ENCODE assay signal across 8 mouse cellular contexts in genomic region chr9:58053102-58053501, GRCm38 (mm10). TPM values are rescaled to one million over a fixed set of nuclear protein-coding genes. Genes with fewer than 3 reads are reported as not detected.
A peak's percentile ranks its signal among the peaks of the same experiment; 100 is the strongest.
DNase-seq lines count a peak whose midpoint lies in the region; ATAC-seq lines count a peak whose summit lies in the region.

No protein-coding gene starts in this region.

- no peaks in the 10 kb centered on the region for H3K9me3 ChIP-seq in midbrain, embryonic 12.5 days

- peak overlapping the region; percentile 25; the same call in 1 of the 2 replicates for H3K27ac ChIP-seq in midbrain, embryonic 12.5 days (replicated peaks)

- peaks cover 48% of the 10 kb centered on the region for H3K27me3 ChIP-seq in midbrain, embryonic 12.5 days
- H3K27me3 ChIP-seq in splenic B cell, adult 2 months (ENCODE audit: control insufficient read depth, insufficient read depth, low read length, poor library complexity, severe bottlenecking): no peaks in the 10 kb centered on the region

- peak; percentile 48 for DNase-seq in adrenal gland, adult 2 months
- DNase-seq in adrenal gland, adult 18-20 months (ENCODE audit: low spot score in 2 of 2): no peak
- peak; percentile 88 for DNase-seq in ES-CJ7 (ENCODE audit: low read depth, low spot score)
- DNase-seq in cerebellum, postnatal 25 days: peak; percentile 74 to 83
- DNase-seq in heart, postnatal 14 days: peak; percentile 30 to 60
- DNase-seq in left cerebral cortex, adult 18-20 months (ENCODE audit: low spot score in 2 of 2): peak; percentile 70 to 72
- peak; percentile 62 for DNase-seq in splenic B cell, adult 2 months (ENCODE audit: low read depth, low spot score)

- no peak overlapping the region for H3K9ac ChIP-seq in midbrain, embryonic 12.5 days (replicated peaks)

- H3K4me3 ChIP-seq in midbrain, embryonic 12.5 days: no peak overlapping the region

- 17% methylated on average over 3 of the region's 3 CpGs for WGBS in midbrain, embryonic 12.5 days

- intact Hi-C loops in heart, postnatal 14 days (cut with DNase I): no loop called here

- no peak overlapping the region for H3K4me2 ChIP-seq in midbrain, embryonic 12.5 days (replicated peaks)

- H3K36me3 ChIP-seq in midbrain, embryonic 12.5 days: no peaks in the 10 kb centered on the region
- H3K36me3 ChIP-seq in splenic B cell, adult 2 months (ENCODE audit: control insufficient read depth, insufficient read depth, low read length, poor library complexity, severe bottlenecking): no peaks in the 10 kb centered on the region

- H3K4me1 ChIP-seq in midbrain, embryonic 12.5 days: peaks cover 59% of the 10 kb centered on the region

- ATAC-seq in midbrain, embryonic 12.5 days (ENCODE audit: low FRiP score, low read depth): no peak

RNA-seq across cellular contexts. Expression of gene Stra6, which starts 10.5 kb away (rescaled TPM):
- total RNA-seq in adrenal gland, adult 2 months (2021): 1 to 10 TPM; 1.5 to 1.8 TPM
- polyA plus RNA-seq in adrenal gland, adult 2 months (2012; rRNA removed): 2.0 and 2.6 TPM in 2 replicates
- 1 to 10 TPM; 1.1 to 1.5 TPM for total RNA-seq in adrenal gland, adult 18-20 months (2021)
- total RNA-seq in heart, postnatal 14 days (2021): under 1 TPM; 0.32 to 0.76 TPM
- total RNA-seq in left cerebral cortex, adult 18-20 months (2021): 10 to 100 TPM in 1 of 2 experiments, 1 to 10 TPM in 1; 7.8 to 10.3 TPM
- 8.6 and 9.1 TPM in 2 replicates for polyA plus RNA-seq in midbrain, embryonic 12.5 days (2016; fragmentation: Nextera tagmentation; extraction: Ambion mirVana)

RNA-seq across cellular contexts. Expression of gene Cyp11a1, which starts 46.9 kb away (rescaled TPM):
- 1,000 to 10,000 TPM; 6,621 to 7,422 TPM for total RNA-seq in adrenal gland, adult 2 months (2021)
- polyA plus RNA-seq in adrenal gland, adult 2 months (2012; rRNA removed): 1,463 and 1,873 TPM in 2 replicates
- total RNA-seq in adrenal gland, adult 18-20 months (2021): 1,000 to 10,000 TPM; 6,431 to 6,741 TPM
- under 1 TPM; 0.17 to 0.63 TPM for total RNA-seq in heart, postnatal 14 days (2021)
- 1 to 10 TPM; 1.8 to 2.7 TPM for total RNA-seq in left cerebral cortex, adult 18-20 months (2021)
- polyA plus RNA-seq in midbrain, embryonic 12.5 days (2016; fragmentation: Nextera tagmentation; extraction: Ambion mirVana): 0.42 TPM in 1 of 2 replicates, not detected in the other

Comparison
In these comparisons a context has a peak if more than half of its experiments do, and no peak if none do; other contexts are left out.
1. DNase-seq: peak in adrenal gland, adult 2 months (single experiment), ES-CJ7 (single experiment), cerebellum, postnatal 25 days (2 of 2), heart, postnatal 14 days (2 of 2), left cerebral cortex, adult 18-20 months (2 of 2) and splenic B cell, adult 2 months (single experiment); none in adrenal gland, adult 18-20 months (0 of 2).
2. RNA of gene Cyp11a1, which starts 46.9 kb away (total RNA-seq): 6,621 to 7,422 TPM in adrenal gland, adult 2 months and 6,431 to 6,741 TPM in adrenal gland, adult 18-20 months; 1.8 to 2.7 TPM in left cerebral cortex, adult 18-20 months and 0.17 to 0.63 TPM in heart, postnatal 14 days; every median in the first group is over 1,000 times any median in the second.